20 mouse cellular contexts compared by ENCODE assay signal in the genomic region with DNA sequence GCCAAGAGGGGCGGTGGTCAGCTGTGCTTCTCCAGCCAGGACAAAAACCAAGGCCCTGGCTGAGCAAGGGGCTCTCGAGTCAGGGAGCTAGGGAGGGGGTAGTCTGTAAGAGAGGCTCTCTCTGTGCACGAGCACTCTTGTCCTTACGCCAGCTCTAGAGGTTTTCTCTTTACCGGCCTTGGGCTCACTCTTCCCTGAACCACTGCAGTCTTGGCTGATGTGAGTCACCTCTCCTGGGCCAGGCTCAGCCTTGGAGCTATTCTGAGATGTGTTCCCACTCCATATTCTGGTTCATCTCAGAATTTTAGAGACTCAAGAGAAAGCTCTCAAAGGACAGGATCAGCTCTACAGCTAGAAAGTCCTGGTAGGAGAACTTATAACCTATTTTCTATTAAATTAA. TPM values are rescaled to one million over a fixed set of nuclear protein-coding genes. Genes with fewer than 3 reads are reported as not detected.
DNase-seq lines count a peak whose midpoint lies in the region; ATAC-seq and TF ChIP-seq lines count a peak whose summit lies in the region.
"Had no signal": no experiment of that assay in that cellular context is flagged by ENCODE, and none has a peak within 500 bp of the region (broad histone marks: within the 10 kb centered on the region; RNA-seq: fewer than 3 reads in every experiment).

No protein-coding gene starts in this region.

- intact Hi-C loops in left cerebral cortex, adult 2 months (cut with DNase I), result no loop called here
- intact Hi-C loops in left cerebral cortex, postnatal 4 days (cut with DNase I), result no loop called here
- intact Hi-C loops in left cerebral cortex, postnatal 36 days (cut with DNase I), result no loop called here

- ATAC-seq in liver, embryonic 12.5 days, result no peak
- no peak for ATAC-seq in intestine, embryonic 16.5 days
- ATAC-seq: intestine, postnatal 0 days; lung, postnatal 0 days had no signal

- DNase-seq in left cerebral cortex, adult 2 months (ENCODE audit: extremely low spot score in 1 of 2, low spot score in 2 of 2), result no peak
- no peak for DNase-seq in left cerebral cortex, postnatal 4 days
- peak; percentile 34 for DNase-seq in NIH3T3 (ENCODE audit: low read depth)
- DNase-seq in adrenal gland, postnatal 14 days, result peak; percentile 65
- no peak for DNase-seq in limb, embryonic 10.5 days (ENCODE audit: low spot score)
- DNase-seq in left cerebral cortex, postnatal 36 days (ENCODE audit: low spot score in 2 of 2), result no peak
- DNase-seq: cerebellum, postnatal 25 days; layer of hippocampus, postnatal 36 days; right cerebral cortex, postnatal 14 days; thymus, adult 18-20 months had no signal

- H3K9ac ChIP-seq in liver, embryonic 12.5 days, result peak overlapping the region; percentile 64; the same call in 1 of the 2 replicates
- no peak overlapping the region for H3K9ac ChIP-seq in intestine, embryonic 16.5 days (ENCODE audit: low read depth, low read length)
- H3K9ac ChIP-seq: embryonic facial prominence, embryonic 12.5 days; limb, embryonic 13.5 days had no signal

- peaks cover 69% of the 10 kb centered on the region for H3K36me3 ChIP-seq in liver, embryonic 12.5 days
- H3K36me3 ChIP-seq in limb, embryonic 10.5 days, result peaks cover 81% of the 10 kb centered on the region
- H3K36me3 ChIP-seq in intestine, embryonic 16.5 days (ENCODE audit: control insufficient read depth, insufficient read depth, low read length), result peaks cover 3% of the 10 kb centered on the region; the same call in 1 of the 2 replicates

- H3K9me3 ChIP-seq in liver, embryonic 12.5 days (replicated peaks), result no peaks in the 10 kb centered on the region
- no peaks in the 10 kb centered on the region for H3K9me3 ChIP-seq in limb, embryonic 10.5 days (replicated peaks)
- H3K9me3 ChIP-seq in intestine, embryonic 16.5 days (ENCODE audit: control insufficient read depth, low read length), result no peaks in the 10 kb centered on the region
- H3K9me3 ChIP-seq: embryonic facial prominence, embryonic 12.5 days; forebrain, embryonic 10.5 days; hindbrain, embryonic 10.5 days; limb, embryonic 13.5 days; megakaryocyte, embryonic 14.5 days had no signal

- H3K4me3 ChIP-seq in left cerebral cortex, adult 2 months, result no peak overlapping the region
- H3K4me3 ChIP-seq in liver, embryonic 12.5 days, result no peak overlapping the region
- no peak overlapping the region for H3K4me3 ChIP-seq in limb, embryonic 10.5 days
- H3K4me3 ChIP-seq in intestine, embryonic 16.5 days (ENCODE audit: low read length), result no peak overlapping the region
- H3K4me3 ChIP-seq: embryonic facial prominence, embryonic 12.5 days; forebrain, embryonic 10.5 days; hindbrain, embryonic 10.5 days; limb, embryonic 13.5 days; myocyte had no signal

- H3K27ac ChIP-seq in left cerebral cortex, adult 2 months, result peak overlapping the region; percentile 45
- peak overlapping the region; percentile 95 for H3K27ac ChIP-seq in liver, embryonic 12.5 days
- no peak overlapping the region for H3K27ac ChIP-seq in limb, embryonic 10.5 days
- no peak overlapping the region for H3K27ac ChIP-seq in intestine, embryonic 16.5 days (ENCODE audit: low read length)
- H3K27ac ChIP-seq: embryonic facial prominence, embryonic 12.5 days; forebrain, embryonic 10.5 days; limb, embryonic 13.5 days had no signal

- 78% methylated on average over 5 of the region's 5 CpGs for WGBS in liver, embryonic 12.5 days (ENCODE audit: insufficient replicate concordance)
- 90% methylated on average over 5 of the region's 5 CpGs for WGBS in limb, embryonic 10.5 days
- 88% methylated on average over 5 of the region's 5 CpGs for WGBS in intestine, embryonic 16.5 days

- H3K4me2 ChIP-seq in liver, embryonic 12.5 days, result peak overlapping the region; percentile 59
- no peak overlapping the region for H3K4me2 ChIP-seq in intestine, embryonic 16.5 days (ENCODE audit: low read depth, low read length)
- H3K4me2 ChIP-seq: embryonic facial prominence, embryonic 12.5 days; limb, embryonic 13.5 days had no signal

- H3K27me3 ChIP-seq in liver, embryonic 12.5 days (replicated peaks), result no peaks in the 10 kb centered on the region
- no peaks in the 10 kb centered on the region for H3K27me3 ChIP-seq in limb, embryonic 10.5 days (ENCODE audit: low read depth, poor library complexity, severe bottlenecking)
- no peaks in the 10 kb centered on the region for H3K27me3 ChIP-seq in intestine, embryonic 16.5 days (replicated peaks; ENCODE audit: control insufficient read depth, insufficient read depth, low read length)
- H3K27me3 ChIP-seq: embryonic facial prominence, embryonic 12.5 days; limb, embryonic 13.5 days; megakaryocyte, embryonic 14.5 days had no signal

- peaks cover 57% of the 10 kb centered on the region for H3K4me1 ChIP-seq in liver, embryonic 12.5 days
- no peaks in the 10 kb centered on the region for H3K4me1 ChIP-seq in limb, embryonic 10.5 days
- H3K4me1 ChIP-seq in intestine, embryonic 16.5 days (ENCODE audit: control insufficient read depth, insufficient read depth, low read length), result no peaks in the 10 kb centered on the region
- H3K4me1 ChIP-seq: embryonic facial prominence, embryonic 12.5 days; forebrain, embryonic 10.5 days; hindbrain, embryonic 10.5 days; limb, embryonic 13.5 days had no signal

- TF ChIP-seq CTCF in left cerebral cortex, adult 2 months (IDR thresholded peaks at IDR 0.05), result no peak

RNA-seq across cellular contexts. Expression of gene Hdhd5, which starts 13.8 kb away (rescaled TPM):
- total RNA-seq in left cerebral cortex, adult 2 months (2021), result 10 to 100 TPM; 35.2 to 41.0 TPM
- 10 to 100 TPM; 27.1 to 31.6 TPM for total RNA-seq in left cerebral cortex, postnatal 4 days (2021)
- total RNA-seq in adrenal gland, postnatal 14 days (2021), result 25.6 and 29.9 TPM in 2 replicates
- 15.6 and 16.0 TPM in 2 replicates for polyA plus RNA-seq in liver, embryonic 12.5 days (2016; fragmentation: Nextera tagmentation; extraction: Ambion mirVana)
- 24.4 and 26.3 TPM in 2 replicates for polyA plus RNA-seq in limb, embryonic 10.5 days (2016; fragmentation: Nextera tagmentation; extraction: Ambion mirVana)
- 10 to 100 TPM; 30.9 to 44.9 TPM for total RNA-seq in left cerebral cortex, postnatal 36 days (2021)
- polyA plus RNA-seq in intestine, embryonic 16.5 days (2015; fragmentation: Nextera tagmentation; extraction: Ambion mirVana), result 14.0 and 15.8 TPM in 2 replicates

RNA-seq across cellular contexts. Expression of gene Tmem121b, which starts 23.7 kb away (rescaled TPM):
- 10 to 100 TPM; 56.1 to 57.4 TPM for total RNA-seq in left cerebral cortex, adult 2 months (2021)
- total RNA-seq in left cerebral cortex, postnatal 4 days (2021), result 10 to 100 TPM; 28.9 to 29.6 TPM
- 0.15 and 0.23 TPM in 2 replicates for total RNA-seq in adrenal gland, postnatal 14 days (2021)
- 0.02 TPM in 1 of 2 replicates, not detected in the other for polyA plus RNA-seq in liver, embryonic 12.5 days (2016; fragmentation: Nextera tagmentation; extraction: Ambion mirVana)
- polyA plus RNA-seq in limb, embryonic 10.5 days (2016; fragmentation: Nextera tagmentation; extraction: Ambion mirVana), result 0.10 and 0.18 TPM in 2 replicates
- total RNA-seq in left cerebral cortex, postnatal 36 days (2021), result 10 to 100 TPM; 58.9 to 66.1 TPM
- polyA plus RNA-seq in intestine, embryonic 16.5 days (2015; fragmentation: Nextera tagmentation; extraction: Ambion mirVana), result 0.06 TPM in 2 replicates

RNA-seq across cellular contexts. Expression of gene Il17ra, which starts 54.3 kb away (rescaled TPM):
- total RNA-seq in left cerebral cortex, adult 2 months (2021), result 10 to 100 TPM; 14.8 to 19.7 TPM
- 1 to 10 TPM; 3.3 to 4.1 TPM for total RNA-seq in left cerebral cortex, postnatal 4 days (2021)
- total RNA-seq in adrenal gland, postnatal 14 days (2021), result 9.1 and 15.0 TPM in 2 replicates
- 13.3 and 14.8 TPM in 2 replicates for polyA plus RNA-seq in liver, embryonic 12.5 days (2016; fragmentation: Nextera tagmentation; extraction: Ambion mirVana)
- polyA plus RNA-seq in limb, embryonic 10.5 days (2016; fragmentation: Nextera tagmentation; extraction: Ambion mirVana), result 2.8 and 3.0 TPM in 2 replicates
- 10 to 100 TPM; 14.6 to 16.8 TPM for total RNA-seq in left cerebral cortex, postnatal 36 days (2021)
- 6.8 and 6.9 TPM in 2 replicates for polyA plus RNA-seq in intestine, embryonic 16.5 days (2015; fragmentation: Nextera tagmentation; extraction: Ambion mirVana)

Comparison
In these comparisons a context has a peak if more than half of its experiments do, and no peak if none do; other contexts are left out.
1. DNase-seq: peak in NIH3T3 (single experiment) and adrenal gland, postnatal 14 days (single experiment); none in left cerebral cortex, adult 2 months (0 of 2), left cerebral cortex, postnatal 4 days (single experiment), limb, embryonic 10.5 days (single experiment) and left cerebral cortex, postnatal 36 days (0 of 2).
2. H3K27ac ChIP-seq: peak in left cerebral cortex, adult 2 months (single experiment) and liver, embryonic 12.5 days (single experiment); none in limb, embryonic 10.5 days (single experiment) and intestine, embryonic 16.5 days (single experiment).
3. RNA of gene Tmem121b, which starts 23.7 kb away (total RNA-seq): 58.9 to 66.1 TPM in left cerebral cortex, postnatal 36 days, 56.1 to 57.4 TPM in left cerebral cortex, adult 2 months and 28.9 to 29.6 TPM in left cerebral cortex, postnatal 4 days; 0.15 to 0.23 TPM in adrenal gland, postnatal 14 days; every median in the first group is over 10 times any median in the second.